ENCODE assay signal across 11 mouse cellular contexts in the genomic region with DNA sequence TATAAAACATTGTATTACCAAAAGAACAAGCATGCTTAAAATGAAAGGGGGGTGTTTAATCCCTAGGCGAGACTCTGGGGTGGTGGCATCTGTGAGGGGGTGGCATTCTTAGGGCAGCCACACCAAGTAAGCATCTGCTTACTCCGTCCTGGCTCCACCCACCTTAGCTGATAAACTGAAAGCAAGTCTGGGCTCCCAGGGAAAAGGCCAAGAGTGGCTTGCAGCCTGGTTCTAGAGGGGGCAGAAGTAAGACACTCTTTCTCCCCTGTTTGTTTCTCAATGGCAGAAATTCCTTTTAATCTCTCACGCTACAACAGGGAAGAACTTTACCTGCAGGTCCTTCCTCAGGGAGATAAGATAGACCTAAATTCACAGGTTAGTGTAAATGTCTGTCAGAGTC. TPM values are rescaled to one million over a fixed set of nuclear protein-coding genes. Genes with fewer than 3 reads are reported as not detected.
DNase-seq lines count a peak whose midpoint lies in the region; ATAC-seq lines count a peak whose summit lies in the region.
"Had no signal": no experiment of that assay in that cellular context is flagged by ENCODE, and none has a peak within 500 bp of the region (broad histone marks: within the 10 kb centered on the region; RNA-seq: fewer than 3 reads in every experiment).

No protein-coding gene starts in this region.

- no peak for ATAC-seq in heart, embryonic 16.5 days (replicated peaks; ENCODE audit: extremely low read depth, insufficient read depth, low FRiP score)
- no peak for ATAC-seq in neural tube, embryonic 15.5 days (ENCODE audit: low FRiP score)

- H3K4me2 ChIP-seq in heart, embryonic 16.5 days (ENCODE audit: low read depth, low read length) = no peak overlapping the region
- no peak overlapping the region for H3K4me2 ChIP-seq in neural tube, embryonic 15.5 days
- H3K4me2 ChIP-seq: hindbrain, embryonic 14.5 days; liver, embryonic 15.5 days; neural tube, embryonic 13.5 days had no signal

- H3K4me1 ChIP-seq in heart, embryonic 16.5 days (ENCODE audit: control insufficient read depth, insufficient read depth, low read length) = peaks cover 19% of the 10 kb centered on the region
- no peaks in the 10 kb centered on the region for H3K4me1 ChIP-seq in neural tube, embryonic 15.5 days
- H3K4me1 ChIP-seq: liver, embryonic 15.5 days; neural tube, embryonic 13.5 days had no signal

- intact Hi-C loops in heart, postnatal 25 days (cut with DNase I) = no loop called here

- H3K9ac ChIP-seq in heart, embryonic 16.5 days (ENCODE audit: low read length) = no peak overlapping the region
- no peak overlapping the region for H3K9ac ChIP-seq in neural tube, embryonic 15.5 days (replicated peaks)
- H3K9ac ChIP-seq: hindbrain, embryonic 14.5 days; liver, embryonic 15.5 days; neural tube, embryonic 13.5 days had no signal

- no peak overlapping the region for H3K4me3 ChIP-seq in heart, embryonic 16.5 days (ENCODE audit: low read length)
- no peak overlapping the region for H3K4me3 ChIP-seq in neural tube, embryonic 15.5 days (replicated peaks)
- H3K4me3 ChIP-seq: liver, embryonic 15.5 days; neural tube, embryonic 13.5 days had no signal

- H3K9me3 ChIP-seq in heart, embryonic 16.5 days (replicated peaks; ENCODE audit: control insufficient read depth, low read length) = no peaks in the 10 kb centered on the region
- no peaks in the 10 kb centered on the region for H3K9me3 ChIP-seq in neural tube, embryonic 15.5 days (replicated peaks)
- H3K9me3 ChIP-seq: liver, embryonic 15.5 days; neural tube, embryonic 13.5 days had no signal

- peak overlapping the region; percentile 17; the same call in 1 of the 2 replicates for H3K27ac ChIP-seq in heart, embryonic 16.5 days (ENCODE audit: low read length)
- no peak overlapping the region for H3K27ac ChIP-seq in neural tube, embryonic 15.5 days (replicated peaks)
- H3K27ac ChIP-seq: hindbrain, embryonic 14.5 days; liver, embryonic 15.5 days; neural tube, embryonic 13.5 days had no signal

- H3K27me3 ChIP-seq in heart, embryonic 16.5 days (ENCODE audit: control insufficient read depth, insufficient read depth, low read length) = no peaks in the 10 kb centered on the region
- no peaks in the 10 kb centered on the region for H3K27me3 ChIP-seq in neural tube, embryonic 15.5 days (replicated peaks)
- H3K27me3 ChIP-seq: liver, embryonic 15.5 days; neural tube, embryonic 13.5 days had no signal

- no peaks in the 10 kb centered on the region for H3K36me3 ChIP-seq in heart, embryonic 16.5 days (ENCODE audit: control insufficient read depth, insufficient read depth)
- no peaks in the 10 kb centered on the region for H3K36me3 ChIP-seq in neural tube, embryonic 15.5 days
- H3K36me3 ChIP-seq: liver, embryonic 15.5 days; neural tube, embryonic 13.5 days had no signal

- peak; percentile 94 for DNase-seq in heart, adult 11 months
- no peak for DNase-seq in heart, postnatal 25 days (ENCODE audit: low spot score)
- peak; percentile 93 for DNase-seq in 3T3-L1 (ENCODE audit: low read depth, low spot score)
- peak; percentile 51 for DNase-seq in adrenal gland, adult 2 months
- no peak for DNase-seq in right cerebral cortex, adult 2 months (ENCODE audit: low spot score in 2 of 2)
- DNase-seq in lung, postnatal 14 days = no peak

- WGBS in heart, embryonic 16.5 days = 39% methylated on average over 3 of the region's 3 CpGs
- 72% methylated on average over 3 of the region's 3 CpGs for WGBS in neural tube, embryonic 15.5 days

RNA-seq across cellular contexts. Expression of a gene that starts 38.9 kb away (rescaled TPM):
- 10 to 100 TPM; 24.5 to 27.5 TPM for total RNA-seq in heart, postnatal 25 days (2021)
- 100 to 1,000 TPM in 1 of 2 experiments, 10 to 100 TPM in 1; 89.8 to 141 TPM for total RNA-seq in adrenal gland, adult 2 months (2021)
- 31.2 and 33.9 TPM in 2 replicates for polyA plus RNA-seq in adrenal gland, adult 2 months (2012; rRNA removed)
- 10.2 and 10.7 TPM in 2 replicates for polyA plus RNA-seq in heart, embryonic 16.5 days (2015; fragmentation: Nextera tagmentation; extraction: Ambion mirVana)
- 11.3 and 11.4 TPM in 2 replicates for polyA plus RNA-seq in neural tube, embryonic 15.5 days (2015; fragmentation: Nextera tagmentation; extraction: Ambion mirVana)

Comparison
In these comparisons a context has a peak if more than half of its experiments do, and no peak if none do; other contexts are left out.
1. DNase-seq: peak in heart, adult 11 months (single experiment), 3T3-L1 (single experiment) and adrenal gland, adult 2 months (single experiment); none in heart, postnatal 25 days (single experiment), right cerebral cortex, adult 2 months (0 of 2) and lung, postnatal 14 days (single experiment).